Mouse (Mus musculus) gastrocnemius, adult 2 months (tissue): ENCODE measurements around the gene Col6a2. TPM values are rescaled to one million over a fixed set of nuclear protein-coding genes. Genes with fewer than 3 reads are reported as not detected.

Source experiments
- DNase-seq: peaks from one replicate; pipeline ENCODE4 v3.0.0; 2022
- H3K27ac ChIP-seq: fragments of 200-600 bp; 2 replicates; pipeline ENCODE4 v1.8.1; 2022; ENCODE audit warnings: mild to moderate bottlenecking
- H3K4me3 ChIP-seq: fragments of 200-600 bp; 2 replicates; pipeline ENCODE4 v1.8.1; 2022; ENCODE audit warnings: mild to moderate bottlenecking, moderate library complexity
- CTCF ChIP-seq: fragments of 200-600 bp; IDR thresholded peaks from 2 replicates; pipeline ENCODE4 v1.8.1; 2022; ENCODE audit warnings: antibody characterized with exemption, mild to moderate bottlenecking, moderate library complexity
- intact Hi-C: fragments of 180-260 bp; cut with DNase I; formaldehyde crosslinking; loops from one replicate; pipeline ENCODE4 v1.15.1; 2025
- total RNA-seq, 2 experiments: library from RNA; stranded (reverse); gene quantifications; 2 replicates each; pipeline ENCODE4 v1.2.3; 2021

The Col6a2 gene
- total RNA-seq, 2 experiments from 2014 or later = 28.5 to 59.5 TPM

GRCm38 (mm10) chr10:76569996-76570685, 53.3 kb downstream of the Col6a2 start:
- TF ChIP-seq CTCF = no peak
- no peak for DNase-seq
- no peak overlapping the region for H3K27ac ChIP-seq
- intact Hi-C loops = no loop called here
- no peak overlapping the region for H3K4me3 ChIP-seq

- no peak for TF ChIP-seq CTCF
- no peak within 1 kb of the TSS for H3K27ac ChIP-seq
- intact Hi-C loops = no loop called here
- DNase-seq = no peak
- H3K4me3 ChIP-seq = no peak within 1 kb of the TSS
These were observed 61.5 kb downstream of the Col6a2 start, which contains the start of gene Spatc1l for GRCm38 (mm10) chr10:76561972-76562371. Gene Spatc1l (plus strand): TSS chr10:76562272.

- TF ChIP-seq CTCF = no peak
- DNase-seq = no peak
- intact Hi-C loops = no loop called here
These were observed 69.4 kb downstream of the Col6a2 start for GRCm38 (mm10) chr10:76554061-76554460.

GRCm38 (mm10) chr10:76551556-76551955, 71.9 kb downstream of the Col6a2 start:
- no peak overlapping the region for H3K27ac ChIP-seq
- no peak for DNase-seq
- intact Hi-C loops = loop anchor here (2.0 kb wide), 1 partner anchor 183 kb away; no protein-coding TSS in a partner anchor
- no peak overlapping the region for H3K4me3 ChIP-seq
- no peak for TF ChIP-seq CTCF

More at GRCm38 (mm10) chr10:76554061-76554460, 69.4 kb downstream of the Col6a2 start:
- H3K27ac ChIP-seq = no peak overlapping the region
- H3K4me3 ChIP-seq = no peak overlapping the region

GRCm38 (mm10) chr10:76550458-76550857, 73.0 kb downstream of the Col6a2 start:
- no peak for DNase-seq
- intact Hi-C loops = loop anchor here (2.0 kb wide), 1 partner anchor 184 kb away; no protein-coding TSS in a partner anchor
- H3K4me3 ChIP-seq = no peak overlapping the region
- peak; percentile 53 for TF ChIP-seq CTCF
- H3K27ac ChIP-seq = no peak overlapping the region

GRCm38 (mm10) chr10:76548218-76548617, 75.2 kb downstream of the Col6a2 start:
- H3K4me3 ChIP-seq = no peak overlapping the region
- intact Hi-C loops = no loop called here

GRCm38 (mm10) chr10:76546566-76546965, 76.9 kb downstream of the Col6a2 start:
- H3K4me3 ChIP-seq = no peak overlapping the region
- DNase-seq = no peak
- H3K27ac ChIP-seq = no peak overlapping the region
- no peak for TF ChIP-seq CTCF
- intact Hi-C loops = no loop called here

More at GRCm38 (mm10) chr10:76548218-76548617, 75.2 kb downstream of the Col6a2 start:
- no peak for TF ChIP-seq CTCF
- H3K27ac ChIP-seq = no peak overlapping the region
- DNase-seq = no peak

Other genes starting within 250 kb of the Col6a2 start
- not detected for gene AC141477.1, start 183.2 kb downstream of the Col6a2 start, total RNA-seq
- gene Pcnt, start 180.8 kb downstream of the Col6a2 start, total RNA-seq = 10 to 100 TPM; 68.0 to 78.4 TPM
- under 1 TPM in 1 of 2 experiments, not detected in 1; 0.22 TPM for gene 2610028H24Rik, start 174.5 kb downstream of the Col6a2 start, total RNA-seq
- 10 to 100 TPM; 18.0 to 23.8 TPM for gene Mcm3ap, start 154.7 kb downstream of the Col6a2 start, total RNA-seq
- 1 to 10 TPM; 3.7 to 5.0 TPM for gene Ybey, start 154.5 kb downstream of the Col6a2 start, total RNA-seq
- 1 to 10 TPM; 8.0 to 9.2 TPM for gene Lss, start 92.0 kb downstream of the Col6a2 start, total RNA-seq
- gene Spatc1l, start 61.4 kb downstream of the Col6a2 start, total RNA-seq = not detected
- gene Ftcd, start 48.0 kb downstream of the Col6a2 start, total RNA-seq = not detected
- 10 to 100 TPM; 30.5 to 59.0 TPM for gene Col6a1, start 102.5 kb upstream of the Col6a2 start, total RNA-seq